Mouse (Mus musculus): Measurements from ENCODE around the gene Mllt3. TPM values are rescaled to one million over a fixed set of nuclear protein-coding genes. Genes with fewer than 3 reads are reported as not detected.
A peak's percentile ranks its signal among the peaks of the same experiment; 100 is the strongest.

Mllt3 gene
- polyA plus RNA-seq, 1 experiment: 4.1 TPM

DNA sequence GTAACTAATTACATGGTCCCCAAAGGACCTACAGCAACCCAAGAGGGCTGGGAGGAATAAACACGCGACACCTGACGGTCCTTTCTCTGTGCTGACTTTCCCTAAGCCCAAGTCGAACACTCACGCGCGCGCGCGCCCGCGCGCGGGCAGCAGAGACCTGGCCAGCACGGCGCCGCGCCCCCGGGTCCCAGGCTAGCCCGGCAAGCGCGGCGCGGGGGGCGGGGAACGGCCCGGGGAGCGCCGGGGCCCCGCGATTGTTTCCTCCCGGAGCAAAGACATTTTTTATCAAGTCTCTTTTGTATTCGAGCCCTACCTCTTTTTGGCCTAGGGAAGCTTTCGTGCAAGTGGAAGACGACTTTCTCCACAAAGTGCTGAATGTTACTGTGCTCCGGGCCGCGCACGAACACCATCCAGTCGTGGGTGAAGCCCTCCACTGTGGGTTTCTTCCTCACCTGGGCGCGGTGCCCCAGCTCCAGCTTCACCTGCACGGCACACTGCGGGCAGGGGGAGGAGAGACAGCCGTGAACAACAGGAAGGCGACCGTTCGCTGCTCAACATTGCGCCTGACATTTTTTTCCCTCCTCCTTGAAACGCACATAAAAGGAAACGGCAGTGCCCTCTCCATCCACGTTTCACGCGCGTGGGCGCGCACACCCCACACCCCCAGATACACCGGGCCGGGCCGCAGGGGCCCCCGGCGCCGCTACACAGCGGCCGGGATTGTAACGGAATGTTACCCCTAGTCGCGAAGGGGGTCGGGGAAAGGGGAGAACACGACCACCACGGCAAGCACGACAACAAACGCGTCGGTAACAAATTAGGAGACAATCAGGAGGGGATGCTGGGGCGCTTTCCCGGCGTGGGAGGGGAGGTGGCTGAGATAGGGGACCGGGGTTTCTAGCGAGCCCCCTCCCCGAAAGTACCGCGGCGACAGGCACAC is 1.7 kb downstream of the Mllt3 start:
- peaks cover 2% of the 10 kb centered on the region; the same call in 1 of the 2 replicates for H3K27me3 ChIP-seq (ENCODE audit: control insufficient read depth, insufficient read depth, low read length)
- 2% methylated on average over 84 of the region's 84 CpGs for WGBS
- no peak for TF ChIP-seq POLR2A (IDR thresholded peaks at IDR 0.05; ENCODE audit: low read depth, low read length)
- TF ChIP-seq CTCF (IDR thresholded peaks at IDR 0.05; ENCODE audit: extremely low read depth, insufficient read depth, insufficient read length, insufficient replicate concordance): no peak
- H3K4me1 ChIP-seq (ENCODE audit: control insufficient read depth, insufficient read depth, insufficient read length): no peaks in the 10 kb centered on the region; the same call in 1 of the 2 replicates
- H3K27ac ChIP-seq (ENCODE audit: insufficient read depth, low read length): peak overlapping the region; percentile 36
- DNase-seq (ENCODE audit: low read depth in 1 of 2, low spot score in 2 of 2): peak in 1 of 2 experiments; percentile 33
- peak overlapping the region; percentile 95 for H3K4me3 ChIP-seq (ENCODE audit: extremely low read depth, insufficient read depth, insufficient read length)
- no peaks in the 10 kb centered on the region for H3K36me3 ChIP-seq (ENCODE audit: control insufficient read depth, insufficient read depth, low read length)

DNA sequence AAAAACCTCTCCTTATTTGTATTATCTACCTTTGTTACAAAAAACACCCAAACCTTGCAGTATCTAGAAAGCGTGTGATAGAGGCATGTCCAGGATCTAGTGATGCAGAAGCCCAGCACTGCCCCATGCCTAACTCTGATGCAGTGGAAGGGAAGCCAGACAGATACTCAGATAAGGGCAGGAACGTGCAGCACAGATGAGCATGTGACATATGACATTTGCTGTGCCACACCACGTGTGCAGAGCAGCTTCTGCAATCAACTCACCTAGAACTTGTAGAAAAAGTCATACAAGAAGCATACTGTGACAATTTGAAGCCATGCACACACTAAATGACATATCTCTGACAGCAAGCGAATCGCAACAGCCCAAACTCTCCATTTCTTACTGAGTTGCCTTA is 9.6 kb downstream of the Mllt3 start:
- peaks cover 4% of the 10 kb centered on the region; the same call in 1 of the 2 replicates for H3K4me1 ChIP-seq (ENCODE audit: control insufficient read depth, insufficient read depth, insufficient read length)
- no peaks in the 10 kb centered on the region for H3K27me3 ChIP-seq (ENCODE audit: control insufficient read depth, insufficient read depth, low read length)
- H3K4me3 ChIP-seq (ENCODE audit: extremely low read depth, insufficient read depth, insufficient read length): no peak overlapping the region
- H3K36me3 ChIP-seq (ENCODE audit: control insufficient read depth, insufficient read depth, low read length): no peaks in the 10 kb centered on the region
- TF ChIP-seq CTCF (IDR thresholded peaks at IDR 0.05; ENCODE audit: extremely low read depth, insufficient read depth, insufficient read length, insufficient replicate concordance) (no peak), POLR2A (IDR thresholded peaks at IDR 0.05; ENCODE audit: low read depth, low read length) (no peak)
- no peak for DNase-seq (ENCODE audit: low read depth in 1 of 2, low spot score in 2 of 2)
- no peak overlapping the region for H3K27ac ChIP-seq (ENCODE audit: insufficient read depth, low read length)
- WGBS: 72% methylated on average over 5 of the region's 5 CpGs

DNA sequence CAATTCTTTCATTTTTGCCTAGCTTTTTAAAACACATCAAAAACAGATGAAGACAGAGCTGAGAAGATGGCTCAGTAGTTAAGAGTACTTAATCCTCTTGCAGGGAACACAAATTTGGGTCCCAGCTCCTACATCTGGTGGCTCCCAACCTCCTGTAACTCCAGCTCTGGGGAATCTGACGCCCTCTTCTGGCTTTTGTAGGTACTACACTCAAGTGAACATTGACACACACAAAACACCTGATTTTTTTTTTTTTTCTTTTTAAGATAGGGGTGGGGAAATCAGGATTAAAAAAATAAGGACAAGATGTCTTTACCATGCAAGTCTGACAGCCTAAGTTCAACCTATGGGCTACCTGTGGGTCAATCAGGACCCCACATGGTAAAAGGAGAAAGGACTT is 10.5 kb downstream of the Mllt3 start:
- no peak overlapping the region for H3K27ac ChIP-seq (ENCODE audit: insufficient read depth, low read length)
- no peak overlapping the region for H3K4me3 ChIP-seq (ENCODE audit: extremely low read depth, insufficient read depth, insufficient read length)
- no peaks in the 10 kb centered on the region for H3K27me3 ChIP-seq (ENCODE audit: control insufficient read depth, insufficient read depth, low read length)
- 21% methylated on average over 1 of the region's 1 CpGs for WGBS
- no peaks in the 10 kb centered on the region for H3K36me3 ChIP-seq (ENCODE audit: control insufficient read depth, insufficient read depth, low read length)
- DNase-seq (ENCODE audit: low read depth in 1 of 2, low spot score in 2 of 2): no peak
- TF ChIP-seq POLR2A (IDR thresholded peaks at IDR 0.05; ENCODE audit: low read depth, low read length) (no peak), CTCF (IDR thresholded peaks at IDR 0.05; ENCODE audit: extremely low read depth, insufficient read depth, insufficient read length, insufficient replicate concordance) (peak; percentile 4; the same call in 1 of the 2 replicates)
- peaks cover 4% of the 10 kb centered on the region; the same call in 1 of the 2 replicates for H3K4me1 ChIP-seq (ENCODE audit: control insufficient read depth, insufficient read depth, insufficient read length)

DNA sequence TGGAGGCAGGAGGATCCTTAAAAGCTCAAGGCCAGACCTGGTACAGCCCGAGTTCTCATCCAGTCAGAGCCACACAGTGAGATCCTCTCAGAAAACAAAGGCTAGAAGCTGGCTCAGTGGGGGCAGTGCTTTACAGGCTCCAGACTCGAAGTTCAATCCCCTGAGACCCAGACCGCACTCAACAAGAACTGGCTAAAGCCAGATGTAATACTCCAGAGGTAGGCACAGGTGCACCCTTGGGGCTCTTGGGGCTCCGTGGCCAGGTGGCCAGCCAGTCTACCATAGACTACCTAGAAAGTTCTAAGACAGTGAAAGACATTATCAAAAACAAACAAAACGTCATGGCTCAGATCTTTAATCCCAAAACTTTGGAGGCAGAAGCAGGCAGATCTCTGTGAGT is 12.7 kb downstream of the Mllt3 start:
- no peak for DNase-seq (ENCODE audit: low read depth in 1 of 2, low spot score in 2 of 2)
- Histone ChIP-seq H3K4me3 (ENCODE audit: extremely low read depth, insufficient read depth, insufficient read length) (no peak overlapping the region), H3K4me1 (ENCODE audit: control insufficient read depth, insufficient read depth, insufficient read length) (peaks cover 4% of the 10 kb centered on the region; the same call in 1 of the 2 replicates), H3K27ac (ENCODE audit: insufficient read depth, low read length) (no peak overlapping the region), H3K27me3 (ENCODE audit: control insufficient read depth, insufficient read depth, low read length) (no peaks in the 10 kb centered on the region), H3K36me3 (ENCODE audit: control insufficient read depth, insufficient read depth, low read length) (no peaks in the 10 kb centered on the region)
- 37% methylated on average over 5 of the region's 5 CpGs for WGBS
- TF ChIP-seq CTCF (IDR thresholded peaks at IDR 0.05; ENCODE audit: extremely low read depth, insufficient read depth, insufficient read length, insufficient replicate concordance) (no peak), POLR2A (IDR thresholded peaks at IDR 0.05; ENCODE audit: low read depth, low read length) (no peak)

DNA sequence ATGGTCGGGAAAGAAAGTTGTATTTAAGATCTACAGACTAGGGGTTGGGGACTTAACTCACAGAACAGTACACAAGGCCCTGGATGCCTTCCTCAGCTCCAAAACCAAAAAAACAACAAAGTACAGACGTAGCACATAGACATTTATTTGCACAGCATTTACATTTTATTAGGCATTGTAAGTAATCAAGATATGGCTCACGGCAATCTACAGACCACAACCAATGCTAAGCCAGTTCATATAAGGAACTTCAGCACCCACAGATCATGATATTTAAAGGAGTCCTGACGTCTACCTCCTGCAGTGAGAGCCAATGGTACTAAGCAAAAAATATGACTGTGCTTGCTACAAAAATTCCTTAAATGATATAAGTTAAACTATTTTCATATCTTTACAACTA is 13.5 kb downstream of the Mllt3 start:
- no peak for DNase-seq (ENCODE audit: low read depth in 1 of 2, low spot score in 2 of 2)
- Histone ChIP-seq H3K36me3 (ENCODE audit: control insufficient read depth, insufficient read depth, low read length) (no peaks in the 10 kb centered on the region), H3K27me3 (ENCODE audit: control insufficient read depth, insufficient read depth, low read length) (no peaks in the 10 kb centered on the region), H3K27ac (ENCODE audit: insufficient read depth, low read length) (no peak overlapping the region), H3K4me1 (ENCODE audit: control insufficient read depth, insufficient read depth, insufficient read length) (peaks cover 4% of the 10 kb centered on the region; the same call in 1 of the 2 replicates), H3K4me3 (ENCODE audit: extremely low read depth, insufficient read depth, insufficient read length) (no peak overlapping the region)
- WGBS: 81% methylated on average over 4 of the region's 4 CpGs
- TF ChIP-seq POLR2A (IDR thresholded peaks at IDR 0.05; ENCODE audit: low read depth, low read length) (no peak), CTCF (IDR thresholded peaks at IDR 0.05; ENCODE audit: extremely low read depth, insufficient read depth, insufficient read length, insufficient replicate concordance) (no peak)

DNA sequence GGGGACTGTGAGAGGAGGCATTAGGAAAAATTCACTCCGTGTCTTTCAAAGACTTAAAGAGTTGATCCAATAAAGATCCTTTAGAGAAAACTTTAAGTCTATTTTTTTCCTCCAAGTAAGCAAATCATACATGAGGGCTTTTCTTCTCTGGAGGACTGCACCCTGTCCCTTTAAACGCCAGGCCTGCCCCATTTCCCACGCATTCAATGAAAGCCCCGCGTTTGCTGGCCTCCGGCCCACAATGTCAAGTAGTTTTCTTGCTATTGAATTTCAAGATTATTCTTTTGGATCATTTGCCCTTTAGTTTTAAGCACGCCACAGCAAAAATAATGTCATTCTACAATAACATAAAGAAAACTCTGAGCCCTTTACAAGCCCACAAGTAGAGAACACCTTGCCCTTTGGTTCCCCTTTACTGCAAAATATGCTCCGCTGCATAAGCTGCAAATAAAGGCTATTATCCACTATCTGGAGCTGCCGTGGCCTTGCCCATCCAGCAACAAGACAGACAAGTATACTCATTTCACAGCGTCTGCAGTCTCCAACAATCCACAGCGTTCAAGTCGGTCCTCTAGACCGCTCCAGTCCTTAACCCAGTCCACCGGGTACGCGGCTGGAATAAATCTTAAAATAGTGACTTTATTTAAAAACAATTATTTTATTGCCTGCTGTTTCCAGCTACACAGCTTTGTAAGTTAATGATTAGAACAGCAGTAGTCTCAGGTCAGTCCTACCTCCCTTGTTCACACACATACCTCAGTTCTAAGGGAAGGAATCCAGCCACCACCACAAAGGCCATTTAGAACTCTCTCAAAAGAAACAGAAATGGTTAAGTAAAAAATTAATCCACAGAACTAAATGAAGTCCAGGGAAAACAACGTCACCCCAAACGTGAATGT is 15.5 kb downstream of the Mllt3 start:
- peaks cover 7% of the 10 kb centered on the region; the same call in 1 of the 2 replicates for H3K4me1 ChIP-seq (ENCODE audit: control insufficient read depth, insufficient read depth, insufficient read length)
- H3K36me3 ChIP-seq (ENCODE audit: control insufficient read depth, insufficient read depth, low read length): no peaks in the 10 kb centered on the region
- DNase-seq (ENCODE audit: low read depth in 1 of 2, low spot score in 2 of 2): no peak
- WGBS: 91% methylated on average over 18 of the region's 18 CpGs
- TF ChIP-seq POLR2A (IDR thresholded peaks at IDR 0.05; ENCODE audit: low read depth, low read length) (no peak), CTCF (IDR thresholded peaks at IDR 0.05; ENCODE audit: extremely low read depth, insufficient read depth, insufficient read length, insufficient replicate concordance) (no peak)
- H3K4me3 ChIP-seq (ENCODE audit: extremely low read depth, insufficient read depth, insufficient read length): no peak overlapping the region
- no peak overlapping the region for H3K27ac ChIP-seq (ENCODE audit: insufficient read depth, low read length)
- H3K27me3 ChIP-seq (ENCODE audit: control insufficient read depth, insufficient read depth, low read length): no peaks in the 10 kb centered on the region
